Mouse (Mus musculus) CD4-positive, CD25-positive, alpha-beta regulatory T cell, adult 4 months (primary cell): ENCODE results near the gene Actl11. TPM values are rescaled to one million over a fixed set of nuclear protein-coding genes. Genes with fewer than 3 reads are reported as not detected.

Source experiments
- ATAC-seq: one replicate; pipeline ENCODE4 v1.8.0; 2017
- polyA plus RNA-seq, 2 experiments: library from polyadenylated mRNA; unstranded; fragments of 100-300 nt; shearing (Covaris generic); gene quantifications; one replicate each; pipeline ENCODE4 v1.2.1; 2017

Gene Actl11
- not detected for polyA plus RNA-seq

DNA sequence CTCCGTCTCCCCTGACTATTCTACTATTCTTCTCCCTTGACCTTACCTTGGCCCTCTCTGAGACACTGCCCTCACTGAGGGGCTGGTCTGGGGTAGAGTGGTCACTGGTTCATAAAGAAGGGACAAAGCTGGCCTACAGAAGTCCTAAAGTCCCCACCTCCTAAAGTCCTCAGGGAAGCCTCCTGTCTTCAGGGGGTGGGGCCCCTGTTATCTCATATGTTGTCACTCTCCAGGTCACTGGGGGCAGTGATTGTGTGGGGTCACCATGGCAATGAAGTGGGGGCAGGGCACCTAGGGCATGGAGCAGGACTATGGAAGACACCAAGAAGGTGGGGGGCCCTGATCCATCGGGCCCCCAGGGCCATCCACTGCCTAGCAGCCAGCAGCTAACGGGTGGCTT lies at the start of gene Actl11:
Gene Actl11 (plus strand): TSS at position 301 of the 400 bp plus-strand sequence.
- ATAC-seq = no peak

DNA sequence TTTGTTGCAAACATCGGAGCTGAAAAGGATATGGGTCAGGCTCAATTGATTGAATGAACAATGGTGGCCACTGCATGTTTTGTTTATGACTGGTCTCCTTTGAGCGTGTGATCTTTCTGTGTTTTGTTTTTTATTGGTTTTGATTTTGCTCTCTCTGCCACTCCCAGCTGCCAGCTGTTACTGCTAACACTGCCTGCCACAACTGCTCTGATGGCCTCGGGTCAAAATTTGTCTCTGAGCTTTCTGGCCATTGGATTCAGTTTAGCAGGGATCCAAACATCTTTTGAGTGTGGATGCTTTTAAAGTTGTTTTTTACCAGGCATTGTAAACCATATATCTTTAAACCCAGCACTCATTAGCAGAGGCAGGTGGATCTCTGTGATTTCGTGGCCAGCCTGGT lies 47.9 kb upstream of the Actl11 start:
- ATAC-seq = no peak

DNA sequence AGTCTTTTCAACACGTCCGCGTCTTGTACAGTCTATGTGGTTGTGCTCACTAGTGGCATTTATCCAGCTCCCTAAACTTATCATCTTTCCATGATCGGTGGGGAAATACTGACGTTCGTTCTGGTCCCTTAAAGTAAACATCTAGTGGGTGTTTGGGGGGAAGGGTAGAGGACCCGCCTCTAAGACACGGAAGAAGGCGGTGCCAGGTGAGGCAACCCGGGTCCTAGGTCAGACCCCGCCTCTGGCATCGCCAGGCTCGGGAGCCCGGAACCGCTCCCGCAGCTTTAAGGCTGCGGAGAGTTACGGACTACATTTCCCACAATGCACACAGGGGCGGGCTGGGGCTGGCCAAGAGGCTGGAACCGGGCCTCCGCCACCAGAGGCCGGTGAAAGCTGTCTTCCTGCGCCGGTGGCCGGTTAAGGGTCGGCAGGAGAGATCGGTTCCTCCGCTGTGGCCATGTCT lies 40.4 kb upstream of the Actl11 start, which contains the start of gene Mon1a:
Gene Mon1a (plus strand): TSS at position 348 of the 463 bp plus-strand sequence.
- peak; percentile 97 for ATAC-seq

DNA sequence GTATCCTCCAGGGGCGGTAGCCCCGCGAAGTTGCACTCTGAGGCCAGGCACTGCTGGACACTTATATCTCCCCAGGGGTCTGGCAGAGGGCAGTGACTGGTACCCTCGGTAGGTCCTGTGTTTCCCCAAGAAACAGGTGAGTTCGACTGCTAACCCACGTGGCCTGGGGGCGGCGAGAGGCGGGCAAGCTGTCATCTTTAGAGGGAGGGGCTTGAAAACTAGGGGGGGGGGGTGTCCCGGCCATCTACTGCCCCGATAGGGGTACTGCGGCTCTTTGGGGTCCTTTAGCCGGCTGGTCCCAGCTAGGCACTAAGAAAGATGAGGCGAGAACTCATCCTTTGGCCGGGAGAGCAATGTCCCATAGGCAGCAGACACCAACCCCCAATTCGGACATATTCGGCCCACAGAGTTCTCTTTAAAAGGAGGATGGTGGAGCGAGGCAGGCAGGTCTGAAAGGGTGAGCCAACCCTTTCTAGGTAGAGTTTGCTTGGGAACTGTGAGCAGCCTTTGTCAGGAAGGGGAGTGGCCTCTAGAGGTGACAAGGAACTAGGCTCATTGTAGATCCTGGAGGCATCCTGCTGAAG lies 39.9 kb upstream of the Actl11 start:
- peak; percentile 42 for ATAC-seq

DNA sequence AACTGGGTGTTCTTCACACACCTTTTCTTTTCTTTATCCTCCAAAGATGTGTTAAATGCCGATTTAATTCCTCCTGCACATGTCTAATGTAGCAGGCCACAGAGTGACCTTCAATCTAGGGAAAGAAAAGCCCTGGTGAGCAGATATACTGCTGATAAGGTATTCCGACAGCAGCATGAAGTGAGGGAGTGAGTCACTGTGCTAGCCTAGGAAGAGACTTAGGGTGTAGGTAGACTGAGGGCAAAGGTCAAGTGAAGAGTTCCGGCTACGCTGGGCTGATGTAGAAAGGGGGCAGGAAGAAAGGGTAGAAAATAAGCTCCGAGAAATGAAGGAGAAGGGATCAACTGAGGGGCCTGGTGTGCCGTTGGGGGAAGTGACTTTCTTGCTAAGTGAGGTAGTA lies 38.0 kb upstream of the Actl11 start:
- no peak for ATAC-seq

DNA sequence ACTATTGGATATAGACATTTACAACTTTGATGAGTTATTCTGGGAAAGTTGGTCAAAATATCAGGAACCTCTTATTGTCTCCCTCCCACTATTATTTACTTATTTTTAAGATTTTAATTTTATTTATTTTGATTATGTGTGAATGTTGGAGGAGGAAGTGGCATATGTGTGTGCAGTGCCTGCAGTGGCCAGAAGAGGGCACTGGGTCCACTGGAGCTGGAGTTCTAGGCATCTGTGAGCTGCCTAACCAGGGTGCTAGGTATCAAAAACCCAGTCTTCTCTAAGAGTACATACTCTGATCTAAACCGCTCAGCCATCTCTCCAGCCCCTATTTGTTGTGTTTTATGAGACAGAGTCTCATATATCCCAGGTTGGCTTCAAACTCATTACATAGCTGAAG lies 37.2 kb upstream of the Actl11 start:
- no peak for ATAC-seq

DNA sequence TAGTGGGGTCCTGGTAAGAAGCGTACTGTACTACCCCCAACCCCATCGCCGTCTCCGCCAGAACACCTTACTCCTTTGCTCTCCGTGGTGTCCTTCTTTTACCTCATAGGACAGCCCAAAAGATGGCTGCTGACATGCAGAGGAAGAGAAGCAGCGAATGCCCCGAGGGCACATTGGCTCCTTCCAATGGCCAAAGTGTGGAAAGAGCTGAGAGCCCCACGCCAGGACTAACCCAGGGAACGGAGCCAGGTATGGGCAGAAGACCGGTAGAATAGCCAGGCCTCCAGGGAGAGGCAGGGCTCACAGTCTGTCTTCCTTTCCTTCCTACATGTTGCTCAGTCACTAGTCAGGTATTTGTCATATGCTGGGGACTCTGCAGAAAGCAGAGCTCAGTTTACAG lies 29.7 kb upstream of the Actl11 start:
- no peak for ATAC-seq

DNA sequence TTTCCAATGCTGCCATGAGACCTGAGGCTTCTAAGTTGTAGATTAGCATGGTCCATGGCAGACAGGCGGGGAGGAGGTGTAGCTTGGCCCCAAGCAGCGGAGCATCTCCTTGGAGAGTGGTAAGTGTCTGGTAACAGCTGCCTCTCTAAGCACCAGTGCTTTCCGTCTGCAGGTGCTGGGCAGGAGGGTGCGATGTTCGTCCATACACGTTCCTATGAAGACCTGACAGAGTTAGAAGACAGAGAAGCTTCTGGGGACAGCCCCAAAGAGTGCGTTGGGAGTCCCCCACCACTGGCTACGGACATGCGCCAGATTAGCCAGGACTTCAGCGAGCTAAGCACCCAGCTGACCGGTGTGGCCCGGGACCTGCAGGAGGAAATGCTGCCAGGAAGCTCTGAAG lies 28.4 kb upstream of the Actl11 start:
- no peak for ATAC-seq

DNA sequence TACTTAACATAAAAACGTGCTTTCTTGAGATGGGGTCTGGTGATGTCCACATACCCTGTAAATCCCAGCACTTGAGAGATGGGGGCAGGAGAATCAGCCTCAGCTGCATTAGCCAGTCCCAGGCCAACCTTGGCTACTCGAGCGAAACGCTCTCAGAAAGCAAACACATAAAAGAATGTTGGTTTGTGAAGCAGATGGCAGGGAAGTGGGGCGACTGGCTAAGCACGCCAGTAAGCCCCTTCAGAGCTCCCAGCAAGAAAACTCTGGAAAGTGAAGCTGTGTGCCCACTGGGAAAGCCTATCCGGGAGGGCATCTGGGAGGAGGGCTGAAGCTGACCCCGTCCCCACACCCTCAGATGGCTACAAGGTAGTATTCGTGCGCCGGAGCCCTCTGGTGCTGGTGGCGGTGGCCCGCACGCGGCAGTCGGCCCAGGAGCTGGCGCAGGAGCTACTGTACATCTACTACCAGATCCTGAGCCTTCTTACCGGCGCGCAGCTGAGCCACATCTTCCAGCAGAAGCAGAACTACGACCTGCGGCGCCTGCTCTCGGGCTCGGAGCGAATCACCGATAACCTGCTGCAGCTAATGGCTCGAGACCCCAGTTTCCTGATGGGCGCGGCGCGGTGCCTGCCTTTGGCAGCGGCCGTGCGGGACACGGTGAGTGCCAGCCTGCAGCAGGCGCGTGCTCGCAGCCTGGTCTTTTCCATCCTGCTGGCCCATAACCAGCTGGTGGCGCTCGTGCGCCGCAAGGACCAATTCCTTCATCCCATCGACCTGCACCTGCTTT lies 27.2 kb upstream of the Actl11 start:
- no peak for ATAC-seq

DNA sequence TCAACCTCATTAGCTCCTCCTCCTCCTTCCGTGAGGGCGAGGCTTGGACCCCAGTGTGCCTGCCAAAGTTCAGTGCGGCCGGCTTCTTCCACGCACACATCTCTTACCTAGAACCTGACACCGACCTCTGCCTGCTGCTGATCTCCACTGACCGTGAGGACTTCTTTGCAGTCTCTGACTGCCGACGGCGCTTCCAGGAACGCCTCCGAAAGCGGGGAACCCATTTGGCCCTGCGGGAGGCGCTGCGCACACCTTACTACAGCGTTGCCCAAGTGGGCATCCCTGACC lies 26.7 kb upstream of the Actl11 start:
- ATAC-seq = no peak

DNA sequence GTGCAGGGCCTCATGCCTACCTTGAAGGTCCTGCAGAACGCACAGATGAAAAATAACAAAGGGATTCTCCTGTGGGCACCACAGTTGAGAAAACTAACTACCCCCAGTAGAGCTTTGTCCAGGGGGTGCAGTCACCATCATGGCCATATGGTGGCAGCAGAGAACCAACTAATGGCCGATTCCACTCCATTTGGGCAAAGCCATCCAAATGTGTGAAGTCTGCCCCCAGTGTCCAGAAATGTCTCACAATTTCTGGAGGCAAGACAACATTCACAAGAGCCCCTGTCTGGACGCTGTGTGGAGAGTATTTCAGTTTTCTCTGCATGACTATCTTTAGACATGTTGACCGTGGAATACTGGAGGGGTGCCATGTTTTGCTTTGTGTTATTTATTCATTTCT lies 23.5 kb upstream of the Actl11 start:
- ATAC-seq = peak; percentile 89

DNA sequence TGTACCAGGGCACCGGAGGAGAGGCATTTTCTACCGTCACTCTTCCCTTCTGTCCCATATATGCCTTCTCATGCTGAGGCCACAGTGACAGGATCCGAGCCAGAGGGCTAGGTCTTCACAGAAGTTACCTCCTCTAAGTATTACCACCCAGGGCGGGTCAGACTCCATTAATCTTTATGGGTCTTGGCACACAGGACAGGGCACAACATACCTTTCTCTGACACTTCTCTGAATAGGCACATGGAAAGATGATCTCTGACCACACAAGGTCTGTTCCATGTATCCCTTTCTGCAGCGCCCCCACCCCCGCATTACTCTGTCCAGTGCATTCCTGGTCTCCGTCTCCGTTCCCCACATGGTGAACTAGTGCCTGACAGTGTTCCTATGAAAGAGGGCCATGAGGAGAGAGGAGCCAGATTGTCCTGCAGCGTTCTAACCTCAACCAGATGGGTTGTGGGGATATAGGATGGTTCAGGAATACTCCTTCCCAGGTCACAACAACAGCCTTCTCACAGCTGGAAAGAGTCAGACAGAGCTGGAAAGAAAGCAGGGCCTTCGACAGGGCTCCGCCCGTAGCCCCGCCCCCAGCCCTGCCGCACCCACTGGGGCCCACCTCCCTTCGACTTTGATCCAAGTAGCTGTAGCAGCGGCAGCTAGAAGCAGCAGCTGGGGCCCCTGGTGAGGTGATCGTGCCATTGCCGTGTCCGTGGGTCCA lies 21.9 kb upstream of the Actl11 start, which contains the start of gene Mst1r:
Gene Mst1r (plus strand): TSS at position 622 of the 715 bp plus-strand sequence.
- ATAC-seq = no peak

DNA sequence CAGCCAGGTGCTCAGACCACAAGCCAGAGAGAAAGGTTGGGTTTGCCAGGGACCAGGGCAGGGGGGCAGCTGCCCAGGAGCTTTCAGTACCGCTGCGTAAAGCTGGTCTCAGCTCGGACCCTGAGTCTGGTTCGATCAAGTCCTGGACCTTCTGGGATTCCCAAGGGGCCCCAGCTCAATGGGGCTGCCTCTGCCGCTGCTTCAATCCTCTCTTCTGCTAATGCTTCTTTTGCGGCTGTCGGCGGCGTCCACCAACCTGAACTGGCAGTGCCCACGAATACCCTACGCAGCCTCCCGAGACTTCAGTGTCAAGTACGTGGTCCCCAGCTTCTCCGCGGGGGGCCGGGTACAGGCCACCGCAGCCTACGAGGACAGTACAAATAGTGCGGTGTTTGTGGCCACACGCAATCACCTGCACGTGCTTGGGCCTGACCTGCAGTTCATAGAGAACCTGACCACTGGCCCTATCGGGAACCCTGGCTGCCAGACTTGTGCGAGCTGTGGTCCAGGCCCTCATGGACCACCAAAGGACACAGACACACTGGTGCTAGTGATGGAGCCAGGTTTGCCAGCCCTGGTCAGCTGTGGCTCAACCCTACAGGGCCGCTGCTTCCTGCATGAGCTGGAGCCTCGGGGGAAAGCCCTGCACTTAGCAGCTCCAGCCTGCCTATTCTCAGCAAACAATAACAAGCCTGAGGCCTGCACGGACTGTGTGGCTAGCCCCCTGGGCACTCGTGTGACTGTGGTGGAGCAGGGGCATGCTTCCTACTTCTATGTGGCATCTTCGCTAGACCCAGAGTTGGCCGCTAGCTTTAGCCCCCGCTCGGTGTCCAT lies 21.1 kb upstream of the Actl11 start:
- no peak for ATAC-seq

DNA sequence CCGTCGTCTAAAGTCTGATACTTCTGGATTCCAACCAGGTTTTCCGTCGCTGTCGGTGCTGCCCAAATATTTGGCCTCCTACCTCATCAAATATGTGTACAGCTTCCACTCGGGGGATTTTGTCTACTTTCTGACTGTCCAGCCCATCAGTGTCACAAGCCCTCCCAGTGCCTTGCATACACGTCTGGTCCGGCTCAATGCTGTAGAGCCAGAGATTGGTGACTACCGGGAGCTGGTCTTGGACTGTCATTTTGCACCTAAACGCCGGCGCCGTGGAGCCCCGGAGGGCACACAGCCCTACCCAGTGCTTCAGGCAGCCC lies 20.5 kb upstream of the Actl11 start:
- no peak for ATAC-seq

DNA sequence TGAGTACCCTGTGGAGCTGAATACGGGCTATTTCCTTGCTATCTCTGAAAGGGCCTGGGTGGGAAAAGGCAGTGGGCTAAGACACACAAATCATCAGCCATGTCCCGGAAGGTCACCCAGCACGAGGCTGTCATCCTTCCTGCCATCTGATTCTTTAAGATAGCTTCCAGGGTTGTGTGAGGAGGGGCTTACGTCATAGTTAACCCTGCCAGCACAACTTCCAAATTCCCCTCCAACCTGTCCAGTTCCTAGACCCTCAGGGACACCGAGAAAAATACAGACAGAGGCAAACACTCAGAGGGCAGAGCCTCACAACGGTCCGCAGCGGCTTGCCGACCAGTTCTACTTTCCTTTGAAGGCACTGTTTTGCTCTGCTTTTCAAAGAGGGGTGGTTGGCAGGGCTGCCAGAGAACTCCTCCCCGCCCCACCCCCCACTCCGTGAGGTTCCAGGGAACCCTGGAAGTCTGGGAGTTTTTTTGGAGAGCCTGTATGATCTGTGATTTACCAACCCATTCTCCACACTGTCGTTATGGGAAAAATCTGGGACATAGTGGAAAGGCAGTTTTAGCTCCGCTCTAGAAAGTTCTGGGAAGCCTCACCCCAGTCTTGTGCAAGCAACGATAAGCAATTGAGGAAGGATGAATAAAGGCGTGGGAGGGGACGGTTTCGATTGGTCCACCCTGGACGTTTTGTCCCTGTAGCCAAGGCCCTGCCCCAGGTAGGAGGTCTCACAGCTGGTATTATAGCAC lies 19.7 kb upstream of the Actl11 start:
- no peak for ATAC-seq

DNA sequence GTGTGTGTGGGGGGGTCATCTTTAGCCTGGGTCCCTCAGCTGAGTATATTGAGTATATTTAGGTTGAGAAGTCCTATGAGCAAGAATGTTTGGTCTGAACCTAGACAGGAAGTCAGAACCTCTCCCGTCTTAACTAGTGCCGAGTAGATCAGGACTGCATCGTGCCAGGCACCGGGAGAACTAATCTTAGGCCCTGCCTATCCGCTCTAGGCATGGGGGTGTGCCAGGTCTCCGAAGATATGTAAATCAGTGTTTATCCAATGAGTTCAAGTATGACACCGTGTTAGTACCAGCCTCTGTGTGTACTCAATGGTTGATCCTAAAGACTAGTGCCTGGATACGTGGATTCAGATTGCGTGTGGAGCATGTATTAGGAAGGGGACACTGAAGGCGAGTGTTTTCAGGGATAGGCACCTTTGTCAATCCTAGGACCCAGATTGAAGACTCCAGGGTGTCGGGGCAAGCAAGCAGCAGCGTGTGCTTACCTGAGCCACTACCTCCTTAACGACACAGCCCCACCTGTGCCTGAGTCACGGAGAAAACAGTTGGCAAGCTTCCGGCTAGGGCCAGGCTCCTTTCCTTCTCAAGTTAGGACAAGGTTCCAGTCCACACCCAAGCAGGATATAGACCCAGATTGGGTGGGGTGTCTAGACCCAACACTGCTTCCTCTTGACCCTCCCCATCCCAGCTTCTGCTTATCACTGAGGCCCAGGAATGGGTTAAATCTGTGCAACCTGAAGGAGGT lies 18.1 kb upstream of the Actl11 start:
- no peak for ATAC-seq

DNA sequence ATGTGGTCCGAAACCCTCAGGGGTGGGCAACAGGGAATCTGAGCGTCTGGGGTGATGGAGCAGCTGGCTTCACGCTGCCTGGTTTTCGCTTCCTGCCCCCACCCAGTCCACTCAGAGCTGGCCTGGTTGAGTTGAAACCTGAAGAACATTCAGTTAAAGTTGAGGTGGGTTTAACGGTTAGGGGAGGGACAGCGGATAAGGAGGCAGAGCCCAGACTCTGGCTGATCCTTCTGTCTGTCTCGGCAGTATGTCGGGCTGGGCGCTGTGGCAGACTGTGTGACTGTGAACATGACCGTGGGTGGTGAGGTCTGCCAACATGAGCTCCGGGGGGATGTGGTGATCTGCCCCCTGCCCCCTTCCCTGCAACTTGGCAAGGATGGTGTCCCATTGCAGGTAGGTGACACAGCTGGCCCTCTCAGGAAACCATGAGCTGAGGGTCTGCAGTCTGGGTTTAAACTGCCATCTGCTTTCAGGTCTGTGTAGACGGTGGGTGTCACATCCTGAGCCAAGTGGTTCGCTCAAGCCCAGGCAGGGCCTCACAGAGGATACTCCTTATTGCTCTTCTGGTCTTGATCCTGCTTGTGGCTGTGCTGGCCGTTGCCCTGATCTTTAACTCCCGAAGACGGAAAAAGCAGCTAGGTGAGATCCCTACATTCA lies 13.4 kb upstream of the Actl11 start:
- ATAC-seq = no peak

DNA sequence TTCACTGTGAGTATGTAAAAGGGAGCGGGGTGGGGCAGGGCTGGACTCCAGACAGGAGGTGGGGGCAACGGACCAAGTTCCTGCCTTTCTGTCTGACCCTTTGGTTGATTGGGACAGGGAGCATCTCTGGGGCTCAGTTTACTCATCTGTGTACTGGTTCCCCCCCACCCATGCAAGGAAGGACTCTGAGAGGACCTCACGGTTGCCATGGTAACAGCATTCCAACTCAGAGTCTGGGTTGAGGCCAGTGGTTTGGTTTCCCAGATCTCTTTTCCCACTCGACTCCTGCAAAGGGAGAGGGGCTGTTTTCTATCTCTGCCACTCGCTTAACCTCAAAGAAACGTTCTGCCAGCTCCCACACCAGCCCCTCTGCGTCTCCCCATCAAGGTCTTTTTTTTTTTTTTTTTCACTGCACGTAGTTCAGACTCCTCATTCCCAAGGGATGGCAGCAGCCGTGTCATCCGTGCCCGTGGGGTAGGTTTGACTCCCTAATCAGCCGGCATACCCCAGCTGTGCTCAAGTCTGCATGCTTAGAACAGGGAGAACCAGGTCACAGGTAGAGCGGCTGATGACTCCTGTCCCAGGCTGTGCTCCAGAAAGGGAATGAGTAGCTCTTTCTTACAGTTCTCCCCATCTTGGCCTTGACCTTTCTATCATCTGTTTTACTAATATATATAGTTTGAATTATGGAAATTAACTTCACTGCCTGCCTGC lies 10.2 kb upstream of the Actl11 start:
- no peak for ATAC-seq

DNA sequence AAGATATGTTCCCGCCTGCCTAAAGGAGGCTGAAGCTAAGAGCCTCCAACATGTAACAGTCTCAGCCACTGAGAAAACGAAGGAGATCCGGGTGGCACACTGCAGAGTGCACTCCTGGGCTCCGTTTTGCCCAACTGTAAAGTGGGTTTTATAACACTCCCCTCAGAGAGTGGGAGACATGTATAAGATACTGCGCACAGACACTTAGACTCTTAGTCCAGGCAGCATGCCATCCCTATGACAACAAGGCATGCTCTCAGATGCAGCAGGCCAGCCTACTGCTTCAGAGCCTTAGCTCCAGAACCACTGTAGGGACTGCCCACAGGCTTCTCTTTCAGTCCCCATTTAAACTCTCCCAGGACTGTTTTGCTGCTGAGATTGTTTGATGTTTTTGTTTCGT lies 9.4 kb upstream of the Actl11 start:
- no peak for ATAC-seq

DNA sequence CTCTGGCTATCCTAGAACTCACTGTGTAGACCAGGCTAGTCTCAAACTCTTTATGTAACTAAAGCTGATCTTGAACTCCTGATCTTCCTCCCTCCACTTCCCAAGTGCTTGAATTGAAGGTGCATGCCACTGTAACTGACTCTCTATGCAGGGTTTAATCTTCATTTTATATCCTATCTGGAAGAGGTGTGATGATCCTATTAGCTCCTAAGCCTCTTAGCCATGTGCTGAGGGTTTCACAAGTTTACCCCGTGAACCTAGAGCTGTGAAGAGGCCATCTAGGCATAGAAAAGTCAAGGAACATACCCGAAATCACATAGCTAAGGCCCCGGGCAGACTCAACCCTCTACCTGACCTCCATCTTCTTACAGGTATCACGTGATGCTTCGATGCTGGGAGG lies 8.8 kb upstream of the Actl11 start:
- no peak for ATAC-seq
